Mouse (Mus musculus): Measurements from ENCODE around the gene Ldb3.
A peak's percentile ranks its signal among the peaks of the same experiment; 100 is the strongest.

- TF ChIP-seq CTCF (IDR thresholded peaks at IDR 0.05; ENCODE audit: borderline replicate concordance, insufficient read depth, low read length) (no peak), POLR2A (IDR thresholded peaks at IDR 0.05; ENCODE audit: low read depth, low read length) (peak; percentile 29)
Measured at GRCm38 (mm10) chr14:34502475-34503324, 85.8 kb downstream of the Ldb3 start.

All from embryonic fibroblast, embryonic 13.5 days (primary cell).